Mouse (Mus musculus): ENCODE results near the gene Kcnk2. TPM values are rescaled to one million over a fixed set of nuclear protein-coding genes. Genes with fewer than 3 reads are reported as not detected.
"Not testable (repeated sequence)": the region's sequence is repeated elsewhere in the genome, so short reads cannot be mapped to it uniquely, and the experiment has no call there.

The Kcnk2 gene
- polyA plus RNA-seq, 1 experiment from 2014 or later = 18.1 TPM

GRCm38 (mm10) chr1:189253207-189253606, 148.9 kb downstream of the Kcnk2 start:
- no peak overlapping the region for H3K4me2 ChIP-seq (ENCODE audit: low read length)
- 71% methylated on average over 3 of the region's 3 CpGs for WGBS
- no peaks in the 10 kb centered on the region for H3K4me1 ChIP-seq (ENCODE audit: control insufficient read depth, insufficient read depth, low read depth, low read length)
- H3K36me3 ChIP-seq (ENCODE audit: control insufficient read depth, insufficient read depth, low read length) = no peaks in the 10 kb centered on the region; the same call in 1 of the 2 replicates
- H3K9me3 ChIP-seq (ENCODE audit: control insufficient read depth, low read length) = no peaks in the 10 kb centered on the region
- no peaks in the 10 kb centered on the region for H3K27me3 ChIP-seq (replicated peaks; ENCODE audit: control insufficient read depth, insufficient read depth, low read length)
- H3K9ac ChIP-seq (ENCODE audit: low read depth, low read length) = no peak overlapping the region
- no peak overlapping the region for H3K4me3 ChIP-seq (ENCODE audit: low read length)
- no peak overlapping the region for H3K27ac ChIP-seq (ENCODE audit: low read depth, low read length)
- no peak for ATAC-seq

GRCm38 (mm10) chr1:189243206-189243605, 158.9 kb downstream of the Kcnk2 start:
- H3K4me1 ChIP-seq (ENCODE audit: control insufficient read depth, insufficient read depth, low read depth, low read length); H3K9ac ChIP-seq (ENCODE audit: low read depth, low read length); H3K4me2 ChIP-seq (ENCODE audit: low read length); H3K27ac ChIP-seq (ENCODE audit: low read depth, low read length); H3K4me3 ChIP-seq (ENCODE audit: low read length); H3K27me3 ChIP-seq (replicated peaks; ENCODE audit: control insufficient read depth, insufficient read depth, low read length); H3K9me3 ChIP-seq (ENCODE audit: control insufficient read depth, low read length); H3K36me3 ChIP-seq (ENCODE audit: control insufficient read depth, insufficient read depth, low read length); ATAC-seq: not testable (repeated sequence)
- 83% methylated on average over 2 of the region's 2 CpGs for WGBS

- Histone ChIP-seq H3K27me3 (replicated peaks; ENCODE audit: control insufficient read depth, insufficient read depth, low read length) (no peaks in the 10 kb centered on the region), H3K9me3 (ENCODE audit: control insufficient read depth, low read length) (no peaks in the 10 kb centered on the region), H3K4me1 (ENCODE audit: control insufficient read depth, insufficient read depth, low read depth, low read length) (no peaks in the 10 kb centered on the region), H3K9ac (ENCODE audit: low read depth, low read length) (no peak overlapping the region), H3K4me2 (ENCODE audit: low read length) (no peak overlapping the region), H3K27ac (ENCODE audit: low read depth, low read length) (no peak overlapping the region), H3K4me3 (ENCODE audit: low read length) (no peak overlapping the region), H3K36me3 (ENCODE audit: control insufficient read depth, insufficient read depth, low read length) (no peaks in the 10 kb centered on the region)
- 75% methylated on average over 5 of the region's 5 CpGs for WGBS
- no peak for ATAC-seq
These were observed 166.8 kb downstream of the Kcnk2 start for GRCm38 (mm10) chr1:189235261-189235660.

GRCm38 (mm10) chr1:189232829-189233228, 169.2 kb downstream of the Kcnk2 start:
- no peaks in the 10 kb centered on the region for H3K36me3 ChIP-seq (ENCODE audit: control insufficient read depth, insufficient read depth, low read length)
- WGBS = 73% methylated on average over 6 of the region's 6 CpGs
- H3K4me3 ChIP-seq (ENCODE audit: low read length) = no peak overlapping the region
- no peak overlapping the region for H3K27ac ChIP-seq (ENCODE audit: low read depth, low read length)
- H3K4me2 ChIP-seq (ENCODE audit: low read length) = no peak overlapping the region
- H3K4me1 ChIP-seq (ENCODE audit: control insufficient read depth, insufficient read depth, low read depth, low read length) = peaks cover 3% of the 10 kb centered on the region
- no peak for ATAC-seq
- H3K9ac ChIP-seq (ENCODE audit: low read depth, low read length) = no peak overlapping the region
- no peaks in the 10 kb centered on the region for H3K9me3 ChIP-seq (ENCODE audit: control insufficient read depth, low read length)
- H3K27me3 ChIP-seq (replicated peaks; ENCODE audit: control insufficient read depth, insufficient read depth, low read length) = no peaks in the 10 kb centered on the region

- peaks cover 3% of the 10 kb centered on the region for H3K4me1 ChIP-seq (ENCODE audit: control insufficient read depth, insufficient read depth, low read depth, low read length)
- no peaks in the 10 kb centered on the region for H3K36me3 ChIP-seq (ENCODE audit: control insufficient read depth, insufficient read depth, low read length)
- peak overlapping the region; percentile 69 for H3K27ac ChIP-seq (ENCODE audit: low read depth, low read length)
- H3K9ac ChIP-seq (ENCODE audit: low read depth, low read length) = no peak overlapping the region
- peak; percentile 50; the same call in 1 of the 2 replicates for ATAC-seq
- no peaks in the 10 kb centered on the region for H3K27me3 ChIP-seq (replicated peaks; ENCODE audit: control insufficient read depth, insufficient read depth, low read length)
- no peaks in the 10 kb centered on the region for H3K9me3 ChIP-seq (ENCODE audit: control insufficient read depth, low read length)
- H3K4me3 ChIP-seq (ENCODE audit: low read length) = no peak overlapping the region
- no peak overlapping the region for H3K4me2 ChIP-seq (ENCODE audit: low read length)
- 54% methylated on average over 19 of the region's 19 CpGs for WGBS
These were observed 173.6 kb downstream of the Kcnk2 start for GRCm38 (mm10) chr1:189228222-189229084.

- H3K4me2 ChIP-seq (ENCODE audit: low read length) = no peak overlapping the region
- no peak overlapping the region for H3K9ac ChIP-seq (ENCODE audit: low read depth, low read length)
- H3K4me1 ChIP-seq (ENCODE audit: control insufficient read depth, insufficient read depth, low read depth, low read length) = peaks cover 3% of the 10 kb centered on the region
- H3K27ac ChIP-seq (ENCODE audit: low read depth, low read length) = no peak overlapping the region
- no peak for ATAC-seq
- H3K9me3 ChIP-seq (ENCODE audit: control insufficient read depth, low read length) = no peaks in the 10 kb centered on the region
- no peaks in the 10 kb centered on the region for H3K36me3 ChIP-seq (ENCODE audit: control insufficient read depth, insufficient read depth, low read length)
- no peak overlapping the region for H3K4me3 ChIP-seq (ENCODE audit: low read length)
- WGBS = 72% methylated on average over 4 of the region's 4 CpGs
- no peaks in the 10 kb centered on the region for H3K27me3 ChIP-seq (replicated peaks; ENCODE audit: control insufficient read depth, insufficient read depth, low read length)
These were observed 174.6 kb downstream of the Kcnk2 start for GRCm38 (mm10) chr1:189227479-189227878.

GRCm38 (mm10) chr1:189219051-189219450, 183.0 kb downstream of the Kcnk2 start:
- Histone ChIP-seq H3K4me1 (ENCODE audit: control insufficient read depth, insufficient read depth, low read depth, low read length) (no peaks in the 10 kb centered on the region), H3K4me2 (ENCODE audit: low read length) (no peak overlapping the region), H3K27ac (ENCODE audit: low read depth, low read length) (no peak overlapping the region), H3K9me3 (ENCODE audit: control insufficient read depth, low read length) (no peaks in the 10 kb centered on the region), H3K27me3 (replicated peaks; ENCODE audit: control insufficient read depth, insufficient read depth, low read length) (no peaks in the 10 kb centered on the region), H3K36me3 (ENCODE audit: control insufficient read depth, insufficient read depth, low read length) (no peaks in the 10 kb centered on the region), H3K9ac (ENCODE audit: low read depth, low read length) (no peak overlapping the region), H3K4me3 (ENCODE audit: low read length) (no peak overlapping the region)
- WGBS = 47% methylated on average over 10 of the region's 10 CpGs
- no peak for ATAC-seq

- Histone ChIP-seq H3K9ac (ENCODE audit: low read depth, low read length) (no peak overlapping the region), H3K4me2 (ENCODE audit: low read length) (no peak overlapping the region), H3K4me3 (ENCODE audit: low read length) (no peak overlapping the region), H3K36me3 (ENCODE audit: control insufficient read depth, insufficient read depth, low read length) (no peaks in the 10 kb centered on the region), H3K9me3 (ENCODE audit: control insufficient read depth, low read length) (no peaks in the 10 kb centered on the region), H3K4me1 (ENCODE audit: control insufficient read depth, insufficient read depth, low read depth, low read length) (no peaks in the 10 kb centered on the region), H3K27me3 (replicated peaks; ENCODE audit: control insufficient read depth, insufficient read depth, low read length) (no peaks in the 10 kb centered on the region), H3K27ac (ENCODE audit: low read depth, low read length) (peak overlapping the region; percentile 37; the same call in 1 of the 2 replicates)
- WGBS = 72% methylated on average over 11 of the region's 11 CpGs
- ATAC-seq = peak; percentile 72
These were observed 184.1 kb downstream of the Kcnk2 start for GRCm38 (mm10) chr1:189217751-189218564.

- H3K4me2 ChIP-seq (ENCODE audit: low read length) = no peak overlapping the region
- H3K4me3 ChIP-seq (ENCODE audit: low read length) = no peak overlapping the region
- H3K27me3 ChIP-seq (replicated peaks; ENCODE audit: control insufficient read depth, insufficient read depth, low read length) = no peaks in the 10 kb centered on the region
- 69% methylated on average over 9 of the region's 9 CpGs for WGBS
- no peaks in the 10 kb centered on the region for H3K4me1 ChIP-seq (ENCODE audit: control insufficient read depth, insufficient read depth, low read depth, low read length)
- H3K9ac ChIP-seq (ENCODE audit: low read depth, low read length) = no peak overlapping the region
- peaks cover 3% of the 10 kb centered on the region for H3K36me3 ChIP-seq (ENCODE audit: control insufficient read depth, insufficient read depth, low read length)
- ATAC-seq = no peak
- H3K27ac ChIP-seq (ENCODE audit: low read depth, low read length) = no peak overlapping the region
- peaks cover 4% of the 10 kb centered on the region; the same call in 1 of the 2 replicates for H3K9me3 ChIP-seq (ENCODE audit: control insufficient read depth, low read length)
These were observed 186.9 kb downstream of the Kcnk2 start for GRCm38 (mm10) chr1:189215131-189215530.
